Mouse (Mus musculus) forebrain, embryonic 10.5 days (tissue): ENCODE results near the gene Kiz. TPM values are rescaled to one million over a fixed set of nuclear protein-coding genes. Genes with fewer than 3 reads are reported as not detected.

Source experiments
- DNase-seq: peaks from one replicate; pipeline ENCODE4 v3.0.0-alpha.2; 2017; ENCODE audit warnings: low spot score; ENCODE audit errors: extremely low spot score
- H3K27ac ChIP-seq: fragments of 300-500 bp; sonication (generic); 2 replicates; pipeline ENCODE4 v1.5.1; 2016; ENCODE audit warnings: mild to moderate bottlenecking
- H3K27me3 ChIP-seq: fragments of 300-500 bp; sonication (generic); 2 replicates; pipeline ENCODE4 v1.6.1; 2016; ENCODE audit warnings: mild to moderate bottlenecking; ENCODE audit not compliant: poor library complexity, severe bottlenecking
- H3K36me3 ChIP-seq: fragments of 300-500 bp; sonication (generic); replicated peaks from 2 replicates; pipeline ENCODE4 v1.6.1; 2016; ENCODE audit warnings: mild to moderate bottlenecking, moderate library complexity
- H3K4me1 ChIP-seq: fragments of 300-500 bp; sonication (generic); 2 replicates; pipeline ENCODE4 v1.6.1; 2016
- H3K4me3 ChIP-seq: fragments of 300-500 bp; sonication (generic); 2 replicates; pipeline ENCODE4 v1.5.1; 2016; ENCODE audit warnings: mild to moderate bottlenecking, moderate library complexity
- H3K9me3 ChIP-seq: fragments of 300-500 bp; sonication (generic); 2 replicates; pipeline ENCODE4 v1.6.1; 2016; ENCODE audit warnings: mild to moderate bottlenecking, moderate library complexity
- WGBS: fragments of 180-500 bp; shearing (Covaris S2); methylation state at CpG from one replicate; pipeline ENCODE4 v1.1.7; 2016; 5-methylcytosine and 5-hydroxymethylcytosine counted together
- polyA plus RNA-seq: library from polyadenylated mRNA; unstranded; fragments of >200 nt; fragmentation: Nextera tagmentation; extraction: Ambion mirVana; gene quantifications from 2 replicates; pipeline ENCODE4 v1.2.1, GENCODE M21; 2016

Kiz gene
- polyA plus RNA-seq, 1 experiment from 2014 or later: 27.5 TPM

DNA sequence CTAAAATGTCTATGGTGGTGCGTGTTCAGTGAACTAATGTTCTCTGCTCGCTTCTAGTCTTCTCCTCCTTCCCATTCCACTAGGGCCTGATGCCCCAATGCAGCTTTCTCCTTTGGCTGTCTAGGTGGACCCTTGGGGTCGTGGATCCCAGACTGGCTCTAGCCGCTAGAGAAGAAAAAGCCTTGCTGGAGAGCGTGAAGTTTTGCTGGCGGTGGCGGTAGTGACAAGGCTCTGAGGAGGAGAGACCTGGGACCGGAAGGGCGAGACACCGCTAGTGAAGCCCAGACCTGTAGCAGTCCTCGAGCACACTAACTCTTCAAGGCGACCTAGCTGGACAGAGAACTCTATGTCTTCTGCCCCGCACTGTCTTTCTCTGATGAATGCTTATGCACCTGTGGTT is 19.4 kb upstream of the Kiz start:
- H3K9me3 ChIP-seq: no peaks in the 10 kb centered on the region
- H3K27me3 ChIP-seq: peaks cover 100% of the 10 kb centered on the region
- H3K36me3 ChIP-seq: no peaks in the 10 kb centered on the region
- H3K4me3 ChIP-seq: peak overlapping the region; percentile 24; the same call in 1 of the 2 replicates
- 0% methylated on average over 13 of the region's 13 CpGs for WGBS
- peak; percentile 46 for DNase-seq
- peak overlapping the region; percentile 63; the same call in 1 of the 2 replicates for H3K27ac ChIP-seq
- peaks cover 70% of the 10 kb centered on the region for H3K4me1 ChIP-seq

DNA sequence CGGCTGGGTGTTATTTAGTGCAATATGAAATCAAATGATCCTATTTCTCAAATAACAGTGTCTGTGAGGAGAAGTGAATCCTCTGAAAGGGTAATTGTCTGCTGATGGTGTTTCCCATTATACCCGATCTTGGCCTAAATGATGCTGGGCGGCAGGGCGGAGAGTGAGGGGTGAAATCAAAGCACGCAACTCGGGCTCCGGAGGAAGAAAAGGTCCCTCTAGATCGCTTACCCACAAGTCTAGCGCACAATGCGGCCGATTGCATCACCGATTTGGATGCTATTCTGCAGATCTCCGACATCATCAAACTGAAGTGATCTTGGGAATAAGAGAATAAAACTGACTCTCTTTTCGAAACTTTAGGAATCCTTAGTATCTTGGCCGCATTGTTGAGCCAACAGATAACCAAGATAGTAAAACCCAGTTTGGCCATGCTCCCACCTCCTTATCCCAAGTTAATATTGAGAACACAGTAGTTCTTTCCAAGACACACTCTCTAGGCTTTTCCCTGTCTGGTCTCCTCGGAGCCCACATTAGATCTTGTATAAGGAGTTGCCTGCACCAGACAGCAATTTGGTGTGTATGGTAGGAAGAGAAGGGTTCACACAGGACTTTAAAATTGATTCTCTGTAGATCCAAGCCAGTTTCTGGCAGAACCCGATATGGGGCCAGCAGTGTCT is 18.7 kb upstream of the Kiz start:
- DNase-seq: peak; percentile 41
- peaks cover 69% of the 10 kb centered on the region for H3K4me1 ChIP-seq
- H3K4me3 ChIP-seq: peak overlapping the region; percentile 24; the same call in 1 of the 2 replicates
- H3K9me3 ChIP-seq: no peaks in the 10 kb centered on the region
- H3K27ac ChIP-seq: no peak overlapping the region; the same call in 1 of the 2 replicates
- no peaks in the 10 kb centered on the region for H3K36me3 ChIP-seq
- peaks cover 100% of the 10 kb centered on the region for H3K27me3 ChIP-seq
- 3% methylated on average over 17 of the region's 17 CpGs for WGBS

DNA sequence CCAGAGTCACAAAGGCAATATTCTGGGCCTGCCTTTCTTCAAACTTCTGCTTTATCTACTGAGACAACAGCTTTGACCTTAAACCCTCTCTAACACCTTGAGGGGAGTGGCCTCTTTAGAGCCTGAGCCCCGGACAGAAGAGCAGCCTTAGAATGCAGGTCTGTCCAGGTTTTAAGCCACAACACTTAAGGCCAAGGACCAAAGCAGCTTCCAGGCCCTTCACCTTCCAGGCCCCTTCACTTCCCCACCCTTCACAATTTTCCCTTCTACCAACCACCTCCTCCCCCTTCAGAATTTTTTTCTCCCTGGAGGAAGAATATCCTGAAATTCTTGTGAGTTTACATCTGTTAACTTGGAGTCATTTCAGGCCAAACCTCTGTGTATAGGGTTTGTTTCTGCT is 18.0 kb upstream of the Kiz start:
- 0% methylated on average over 1 of the region's 1 CpGs for WGBS

DNA sequence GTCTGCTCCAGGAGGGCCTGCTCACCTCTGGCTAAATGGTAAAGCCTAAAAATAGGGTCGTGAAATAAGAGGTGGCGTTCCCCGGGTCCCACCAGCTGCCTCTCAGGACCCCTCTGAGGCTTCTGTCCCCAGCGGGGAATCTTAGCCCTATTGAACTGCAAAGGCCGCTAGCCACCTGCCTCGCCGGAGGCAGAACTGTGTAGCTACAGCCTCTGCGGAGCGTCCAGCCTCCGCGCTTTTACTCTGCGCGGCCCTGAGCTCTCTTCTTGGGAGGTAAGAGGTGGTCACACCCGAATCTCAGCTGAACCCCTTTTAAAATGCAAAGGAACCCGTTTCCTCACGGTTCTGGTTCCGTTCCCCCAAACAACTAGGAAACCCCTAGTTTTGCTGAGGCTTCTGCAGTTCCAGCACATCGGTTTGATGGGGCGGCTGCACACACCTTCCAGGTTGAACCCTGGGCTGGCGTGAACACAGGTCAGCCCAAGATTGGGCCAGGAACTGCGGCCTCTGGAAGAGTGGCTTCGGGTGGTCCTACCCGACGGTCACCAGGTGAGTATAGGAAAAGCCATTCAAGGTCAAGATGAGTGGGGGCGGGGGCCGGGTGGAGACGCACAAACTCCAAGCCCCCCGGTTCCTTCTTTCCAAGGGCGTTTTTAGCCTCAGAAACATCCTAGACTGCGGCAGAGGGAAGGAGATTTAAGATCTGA is 16.9 kb upstream of the Kiz start:
- Histone ChIP-seq H3K4me3 (peak overlapping the region; percentile 39), H3K9me3 (no peaks in the 10 kb centered on the region), H3K36me3 (no peaks in the 10 kb centered on the region), H3K4me1 (peaks cover 53% of the 10 kb centered on the region), H3K27me3 (peaks cover 99% of the 10 kb centered on the region), H3K27ac (peak overlapping the region; percentile 69)
- peak; percentile 51 for DNase-seq
- WGBS: under 1% methylated on average over 30 of the region's 30 CpGs

More for the DNA sequence above, 18.0 kb upstream of the Kiz start:
- no peak overlapping the region; the same call in 1 of the 2 replicates for H3K27ac ChIP-seq
- H3K4me1 ChIP-seq: peaks cover 63% of the 10 kb centered on the region
- no peaks in the 10 kb centered on the region for H3K9me3 ChIP-seq
- no peaks in the 10 kb centered on the region for H3K36me3 ChIP-seq
- H3K4me3 ChIP-seq: no peak overlapping the region
- no peak for DNase-seq
- peaks cover 100% of the 10 kb centered on the region for H3K27me3 ChIP-seq

DNA sequence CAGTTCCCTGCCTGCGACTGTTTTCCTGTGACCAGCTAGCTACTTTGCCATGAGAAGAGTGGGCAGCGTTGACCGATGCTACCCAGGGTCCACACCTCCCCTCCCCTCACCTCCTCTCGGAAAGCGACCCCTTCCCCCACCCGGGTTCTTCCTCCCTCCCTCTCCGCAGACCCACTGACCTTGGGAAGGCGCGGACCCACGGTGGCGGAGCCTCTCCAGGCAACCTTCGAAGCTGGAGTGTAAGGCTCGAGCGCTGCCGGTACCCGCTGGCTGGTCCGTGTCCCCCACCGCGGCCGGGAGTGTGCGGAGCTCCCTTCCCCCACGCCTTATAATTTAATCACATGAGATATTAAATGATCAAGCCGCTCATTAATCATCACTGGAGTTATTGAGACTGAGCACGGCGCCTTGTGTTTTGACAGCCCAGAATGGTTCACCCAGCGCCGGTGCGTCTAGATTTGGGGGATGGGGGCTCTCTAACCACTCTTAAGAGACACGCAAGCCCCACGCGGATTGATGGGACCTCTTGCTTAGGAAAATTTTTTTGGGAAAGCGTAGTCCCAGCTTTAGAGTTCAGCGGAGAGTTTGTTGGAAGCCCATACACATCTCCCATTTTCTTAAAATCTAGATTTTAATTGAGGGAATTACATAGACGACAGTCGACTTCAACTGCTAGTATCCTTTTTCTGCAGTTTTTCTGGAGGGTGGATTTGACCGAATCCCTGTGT is 16.2 kb upstream of the Kiz start:
- H3K27me3 ChIP-seq: peaks cover 99% of the 10 kb centered on the region
- no peaks in the 10 kb centered on the region for H3K36me3 ChIP-seq
- H3K4me3 ChIP-seq: peak overlapping the region; percentile 39
- H3K4me1 ChIP-seq: peaks cover 45% of the 10 kb centered on the region
- 2% methylated on average over 36 of the region's 36 CpGs for WGBS
- peak; percentile 53 for DNase-seq
- H3K9me3 ChIP-seq: no peaks in the 10 kb centered on the region
- H3K27ac ChIP-seq: peak overlapping the region; percentile 69

DNA sequence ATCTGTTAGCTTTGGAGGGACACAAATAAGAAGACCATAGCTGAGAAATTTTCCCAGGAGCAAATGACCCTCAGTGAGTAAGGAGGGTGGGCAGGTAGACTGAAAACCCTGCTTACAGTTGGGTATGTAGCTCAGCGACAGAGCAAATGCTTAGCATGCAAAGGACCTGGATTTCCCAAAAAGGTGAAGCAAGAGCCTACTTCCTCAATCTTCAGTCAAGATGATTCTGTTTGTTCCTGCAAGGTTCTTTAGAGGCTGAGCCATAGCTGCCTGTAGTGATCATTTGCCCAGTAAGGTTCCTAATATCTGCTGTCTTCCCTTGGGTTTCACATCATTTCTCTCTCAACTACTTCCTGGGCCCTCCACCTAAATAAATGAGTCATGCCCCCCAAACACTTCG is 7.8 kb upstream of the Kiz start:
- peaks cover 38% of the 10 kb centered on the region for H3K27me3 ChIP-seq
- 95% methylated on average over 2 of the region's 2 CpGs for WGBS
- H3K4me3 ChIP-seq: no peak overlapping the region
- H3K4me1 ChIP-seq: no peaks in the 10 kb centered on the region
- DNase-seq: no peak
- H3K9me3 ChIP-seq: no peaks in the 10 kb centered on the region
- no peak overlapping the region for H3K27ac ChIP-seq
- no peaks in the 10 kb centered on the region for H3K36me3 ChIP-seq

DNA sequence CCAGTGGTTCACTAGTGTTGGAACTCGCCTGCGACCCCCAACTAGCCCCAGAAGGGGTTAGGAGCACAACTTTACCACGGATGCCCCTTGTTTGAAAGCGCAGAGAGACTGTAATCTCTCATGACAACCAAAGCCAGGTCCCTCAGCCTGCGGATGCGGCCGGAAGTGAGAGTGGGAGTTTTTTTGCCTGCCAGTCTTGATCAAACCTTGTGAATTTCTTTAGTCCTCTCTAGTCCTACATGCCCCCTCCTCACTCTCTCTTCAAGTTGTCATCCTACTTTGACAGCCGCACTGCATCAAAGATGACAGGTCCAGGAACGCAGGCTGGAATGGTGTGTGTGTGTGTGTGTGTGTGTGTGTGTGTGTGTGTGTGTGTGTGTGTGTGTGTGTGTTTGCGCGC is 456 bp downstream of the Kiz start:
- H3K27me3 ChIP-seq: peaks cover 4% of the 10 kb centered on the region
- H3K9me3 ChIP-seq: no peaks in the 10 kb centered on the region
- no peaks in the 10 kb centered on the region for H3K36me3 ChIP-seq
- DNase-seq: peak; percentile 24
- WGBS: 8% methylated on average over 11 of the region's 11 CpGs
- H3K4me3 ChIP-seq: peak overlapping the region; percentile 75
- peak overlapping the region; percentile 91 for H3K27ac ChIP-seq
- peaks cover 19% of the 10 kb centered on the region for H3K4me1 ChIP-seq

DNA sequence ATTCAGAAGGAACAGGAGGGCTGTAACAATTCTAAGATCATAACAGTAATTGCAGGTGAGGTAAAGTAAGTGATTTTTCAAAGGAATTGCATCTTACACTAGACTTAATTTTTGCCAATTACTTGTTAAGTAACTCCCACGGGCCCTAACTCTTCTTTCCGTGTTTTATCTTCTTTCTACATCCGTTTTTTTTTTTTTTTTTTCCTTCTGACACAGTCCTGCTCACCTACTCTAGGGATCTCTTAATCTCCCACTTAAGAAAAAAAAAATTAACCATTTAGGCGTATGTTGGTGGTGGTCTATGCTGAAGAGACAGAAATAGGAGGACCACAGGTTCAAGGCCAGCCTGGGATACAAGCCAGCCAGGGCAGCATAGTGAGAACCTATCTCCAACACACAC is 1.2 kb downstream of the Kiz start:
- H3K36me3 ChIP-seq: no peaks in the 10 kb centered on the region
- H3K4me3 ChIP-seq: 0 out of 2 replicates have a peak overlapping the region, but pooled peaks have one; percentile 75
- H3K27ac ChIP-seq: no peak overlapping the region
- no peaks in the 10 kb centered on the region for H3K9me3 ChIP-seq
- 72% methylated on average over 4 of the region's 4 CpGs for WGBS
- no peak for DNase-seq
- peaks cover 23% of the 10 kb centered on the region for H3K4me1 ChIP-seq
- peaks cover 4% of the 10 kb centered on the region for H3K27me3 ChIP-seq

DNA sequence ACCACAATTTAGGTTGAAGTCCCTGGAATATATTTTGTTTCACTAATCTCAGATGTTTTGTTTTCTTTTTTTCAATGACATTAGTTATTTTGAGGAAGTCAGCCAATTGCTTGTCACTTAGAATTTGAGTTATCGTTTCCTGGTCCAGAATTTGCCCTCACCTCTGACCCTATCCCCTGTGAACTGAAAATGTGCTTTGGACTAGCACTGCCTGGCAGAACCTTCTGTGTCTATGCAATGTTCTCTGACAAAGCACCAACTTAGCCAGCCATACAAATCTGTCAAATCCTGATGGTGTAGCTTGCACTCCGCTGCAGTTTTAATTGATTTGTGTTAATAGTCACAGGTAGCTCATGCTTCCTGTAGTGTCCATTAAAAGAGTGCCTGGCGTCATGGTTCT is 10.1 kb downstream of the Kiz start:
- H3K27ac ChIP-seq: no peak overlapping the region
- H3K4me1 ChIP-seq: peaks cover 4% of the 10 kb centered on the region; the same call in 1 of the 2 replicates
- H3K27me3 ChIP-seq: peaks cover 16% of the 10 kb centered on the region
- H3K9me3 ChIP-seq: no peaks in the 10 kb centered on the region
- DNase-seq: no peak
- no peak overlapping the region for H3K4me3 ChIP-seq
- H3K36me3 ChIP-seq: 0 out of 2 replicates have a peak, but pooled peaks cover 4% of the 10 kb centered on the region
- 83% methylated on average over 3 of the region's 3 CpGs for WGBS

DNA sequence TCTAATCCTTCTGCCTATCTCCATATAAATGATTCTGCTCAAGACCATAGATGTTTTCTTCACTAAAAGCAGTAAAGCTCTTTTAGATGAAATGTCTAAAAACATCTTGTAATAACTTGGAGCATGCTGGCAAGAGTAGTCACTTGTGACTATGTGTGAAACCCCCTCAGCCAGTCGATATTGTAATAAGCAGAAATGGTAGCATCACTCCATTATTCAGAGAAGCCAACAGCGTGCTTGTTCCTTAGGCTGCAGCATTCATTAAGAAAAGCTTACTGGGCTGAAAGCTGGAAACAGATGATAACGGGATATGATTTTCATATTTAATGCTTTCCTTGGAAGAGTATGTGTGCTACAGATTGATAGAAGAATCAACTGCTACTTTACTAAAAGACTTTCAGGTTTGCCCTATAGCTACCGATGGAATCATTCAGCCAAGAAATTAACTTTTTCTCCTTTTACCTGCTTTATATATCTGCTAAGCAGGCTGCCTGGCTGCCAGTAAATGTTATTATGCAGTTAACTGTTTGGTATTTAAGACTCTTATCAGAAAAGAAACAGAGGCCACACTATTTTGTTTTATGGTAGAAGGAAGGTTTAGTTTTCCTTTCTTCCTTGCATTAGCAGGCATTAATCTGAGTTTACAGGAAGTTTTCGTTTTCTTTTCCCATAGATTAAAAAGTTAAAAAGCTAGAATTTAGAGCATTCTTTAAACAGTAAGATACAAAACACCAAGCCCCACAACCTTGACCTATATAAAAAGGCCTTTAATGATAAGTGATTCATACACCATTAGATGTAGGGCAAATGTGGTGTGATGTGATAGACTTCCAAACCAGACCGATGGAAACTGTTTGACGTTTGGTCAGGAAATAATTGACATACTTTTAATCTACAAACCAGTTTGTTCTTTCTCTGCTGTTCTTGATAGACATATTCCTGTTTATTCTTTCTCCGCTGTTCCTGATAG is 15.9 kb downstream of the Kiz start:
- no peak overlapping the region for H3K4me3 ChIP-seq
- H3K4me1 ChIP-seq: no peaks in the 10 kb centered on the region
- no peak for DNase-seq
- WGBS: 94% methylated on average over 8 of the region's 8 CpGs
- H3K27me3 ChIP-seq: peaks cover 4% of the 10 kb centered on the region; the same call in 1 of the 2 replicates
- H3K27ac ChIP-seq: no peak overlapping the region
- no peaks in the 10 kb centered on the region for H3K9me3 ChIP-seq
- peaks cover 2% of the 10 kb centered on the region; the same call in 1 of the 2 replicates for H3K36me3 ChIP-seq

DNA sequence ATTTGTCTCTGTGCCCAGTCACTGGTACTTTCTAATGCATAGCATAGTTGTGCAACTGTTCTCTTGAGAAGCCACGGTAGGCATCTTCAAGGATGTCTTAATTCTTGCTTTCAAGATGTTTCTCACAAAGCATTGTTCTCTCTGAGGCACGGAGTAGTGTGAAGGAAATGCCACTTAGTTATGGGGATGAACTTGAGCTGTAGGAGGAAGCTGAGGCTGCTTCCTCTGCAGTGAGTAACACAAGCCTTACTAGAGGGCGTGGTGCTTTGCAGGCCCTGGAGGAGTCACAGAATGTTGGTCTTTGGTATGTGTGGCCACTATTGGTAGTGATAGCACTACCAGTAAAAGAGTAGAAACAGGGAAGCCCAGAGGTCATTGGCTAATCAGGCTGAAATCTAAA is 17.0 kb downstream of the Kiz start:
- Histone ChIP-seq H3K4me1 (no peaks in the 10 kb centered on the region), H3K4me3 (no peak overlapping the region), H3K36me3 (peaks cover 2% of the 10 kb centered on the region; the same call in 1 of the 2 replicates), H3K27ac (no peak overlapping the region), H3K27me3 (no peaks in the 10 kb centered on the region), H3K9me3 (no peaks in the 10 kb centered on the region)
- no peak for DNase-seq
- 76% methylated on average over 3 of the region's 3 CpGs for WGBS
